Mouse (Mus musculus) liver, embryonic 15.5 days (tissue): ENCODE data around the gene Gm16485. TPM values are rescaled to one million over a fixed set of nuclear protein-coding genes. Genes with fewer than 3 reads are reported as not detected.

Source experiments
- ATAC-seq: fragments of 200-750 bp; cut with Nextera tagmentation; 2 replicates; pipeline ENCODE4 v1.8.0; 2017; ENCODE audit warnings: moderate number of reproducible peaks, mild to moderate bottlenecking, moderate library complexity; ENCODE audit not compliant: insufficient read depth
- H3K27ac ChIP-seq: fragments of 300-500 bp; sonication (generic); replicated peaks from 2 replicates; pipeline ENCODE4 v1.5.1; 2015; ENCODE audit warnings: mild to moderate bottlenecking, inconsistent platforms
- H3K27me3 ChIP-seq: fragments of 300-500 bp; sonication (generic); 2 replicates; pipeline ENCODE4 v1.6.1; 2015; ENCODE audit warnings: mild to moderate bottlenecking, inconsistent platforms
- H3K36me3 ChIP-seq: fragments of 300-500 bp; sonication (generic); replicated peaks from 2 replicates; pipeline ENCODE4 v1.6.1; 2015; ENCODE audit warnings: moderate library complexity, mild to moderate bottlenecking, inconsistent platforms
- H3K4me1 ChIP-seq: fragments of 300-500 bp; sonication (generic); replicated peaks from 2 replicates; pipeline ENCODE4 v1.6.1; 2015; ENCODE audit warnings: inconsistent platforms
- H3K4me2 ChIP-seq: fragments of 300-500 bp; sonication (generic); 2 replicates; pipeline ENCODE4 v1.6.1; 2015; ENCODE audit warnings: moderate library complexity, mild to moderate bottlenecking, inconsistent platforms
- H3K4me3 ChIP-seq: fragments of 300-500 bp; sonication (generic); replicated peaks from 2 replicates; pipeline ENCODE4 v1.5.1; 2015; ENCODE audit warnings: mild to moderate bottlenecking, inconsistent platforms
- H3K9ac ChIP-seq: fragments of 300-500 bp; sonication (generic); 2 replicates; pipeline ENCODE4 v1.6.1; 2015; ENCODE audit warnings: moderate library complexity, mild to moderate bottlenecking, inconsistent platforms
- H3K9me3 ChIP-seq: fragments of 300-500 bp; sonication (generic); replicated peaks from 2 replicates; pipeline ENCODE4 v1.6.1; 2016; ENCODE audit warnings: inconsistent platforms
- WGBS: fragments of 180-500 bp; shearing (Covaris S2); methylation state at CpG from one replicate; pipeline ENCODE4 v1.1.7; 2015; ENCODE audit warnings: mixed read lengths; ENCODE audit not compliant: insufficient replicate concordance; 5-methylcytosine and 5-hydroxymethylcytosine counted together
- polyA plus RNA-seq: library from polyadenylated mRNA; unstranded; fragments of >200 nt; fragmentation: Nextera tagmentation; extraction: Ambion mirVana; gene quantifications from 2 replicates; pipeline ENCODE4 v1.2.1, GENCODE M21; 2015

The Gm16485 gene
- polyA plus RNA-seq = not detected in 2 replicates

DNA sequence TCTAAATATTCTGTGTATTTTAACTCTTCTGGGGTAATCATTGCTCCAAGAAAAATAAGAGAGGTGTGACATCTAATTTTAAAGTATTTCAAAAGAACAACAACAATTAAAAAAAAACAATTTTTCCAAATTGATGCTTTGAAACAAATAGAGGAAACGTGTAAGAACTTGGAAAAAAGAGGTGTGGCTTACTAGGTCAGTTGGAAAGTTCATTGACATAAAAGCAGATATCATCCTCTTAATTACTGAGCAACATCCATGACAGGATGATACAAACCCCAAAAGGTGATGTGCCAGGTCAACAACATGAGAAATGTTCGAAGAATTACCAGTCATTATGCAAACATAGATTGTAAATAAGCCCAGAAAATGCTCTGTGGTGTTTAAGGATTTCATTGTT lies at the start of gene Gm16485:
Gene Gm16485, plus strand, starts transcription at position 301 of the 400 bp plus-strand sequence.
- no peak within 1 kb of the TSS for H3K4me2 ChIP-seq
- ATAC-seq = no peak
- H3K36me3 ChIP-seq = no peaks in the 10 kb centered on the region
- H3K9ac ChIP-seq = no peak within 1 kb of the TSS
- WGBS = 41% methylated on average over 2 of the region's 2 CpGs
- no peaks in the 10 kb centered on the region for H3K27me3 ChIP-seq
- H3K27ac ChIP-seq = no peak within 1 kb of the TSS
- no peaks in the 10 kb centered on the region for H3K9me3 ChIP-seq
- H3K4me3 ChIP-seq = no peak within 1 kb of the TSS
- H3K4me1 ChIP-seq = no peaks in the 10 kb centered on the region

DNA sequence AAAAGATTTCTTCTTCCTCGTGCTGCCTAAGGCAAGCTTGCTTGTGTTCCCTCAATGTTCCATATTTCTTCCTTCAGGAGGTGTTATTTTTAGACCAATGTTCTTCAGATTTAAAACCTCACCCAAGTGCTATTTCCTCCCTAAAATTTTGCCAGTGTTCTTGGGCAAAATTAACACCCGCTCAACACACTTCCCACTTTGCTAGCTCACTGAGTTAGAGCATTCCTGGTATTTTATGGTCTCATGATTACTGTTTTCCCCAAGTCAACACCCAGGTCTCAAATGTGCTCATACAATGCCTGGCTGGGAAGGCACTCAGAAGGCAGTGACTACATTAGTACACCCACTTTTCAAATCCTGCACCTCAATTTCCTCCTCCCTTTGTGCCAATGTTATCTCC lies 44.0 kb upstream of the Gm16485 start:
- 45% methylated on average over 2 of the region's 2 CpGs for WGBS

DNA sequence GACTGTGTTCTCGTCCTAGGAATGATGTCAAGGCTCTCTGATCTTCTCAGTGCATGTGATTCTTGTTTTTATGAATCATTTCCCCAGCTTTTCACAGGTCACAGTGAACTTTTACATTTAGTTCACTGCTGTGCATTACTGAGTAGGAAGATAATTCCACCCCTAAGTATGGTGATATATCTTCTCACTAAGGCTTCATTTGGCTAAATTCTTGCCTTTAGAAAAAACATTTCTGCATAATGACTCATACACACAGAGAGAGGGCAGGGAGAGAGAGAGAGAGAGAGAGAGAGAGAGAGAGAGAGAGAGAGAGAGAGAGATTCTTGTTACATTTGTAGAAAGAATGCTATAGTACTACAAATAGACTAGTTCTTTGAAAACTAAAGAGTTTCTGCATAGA lies 33.8 kb upstream of the Gm16485 start:
- Histone ChIP-seq H3K36me3 (no peaks in the 10 kb centered on the region), H3K4me2 (no peak overlapping the region), H3K27me3 (no peaks in the 10 kb centered on the region), H3K27ac (no peak overlapping the region), H3K9me3 (no peaks in the 10 kb centered on the region), H3K4me1 (no peaks in the 10 kb centered on the region), H3K9ac (no peak overlapping the region), H3K4me3 (no peak overlapping the region)
- WGBS = 2% methylated on average over 1 of the region's 1 CpGs
- ATAC-seq = no peak

More for the DNA sequence above, 44.0 kb upstream of the Gm16485 start:
- no peaks in the 10 kb centered on the region for H3K9me3 ChIP-seq
- H3K4me2 ChIP-seq = no peak overlapping the region
- no peaks in the 10 kb centered on the region for H3K36me3 ChIP-seq
- no peak overlapping the region for H3K4me3 ChIP-seq
- no peaks in the 10 kb centered on the region for H3K4me1 ChIP-seq
- no peak overlapping the region for H3K9ac ChIP-seq
- H3K27me3 ChIP-seq = no peaks in the 10 kb centered on the region
- H3K27ac ChIP-seq = no peak overlapping the region
- no peak for ATAC-seq

DNA sequence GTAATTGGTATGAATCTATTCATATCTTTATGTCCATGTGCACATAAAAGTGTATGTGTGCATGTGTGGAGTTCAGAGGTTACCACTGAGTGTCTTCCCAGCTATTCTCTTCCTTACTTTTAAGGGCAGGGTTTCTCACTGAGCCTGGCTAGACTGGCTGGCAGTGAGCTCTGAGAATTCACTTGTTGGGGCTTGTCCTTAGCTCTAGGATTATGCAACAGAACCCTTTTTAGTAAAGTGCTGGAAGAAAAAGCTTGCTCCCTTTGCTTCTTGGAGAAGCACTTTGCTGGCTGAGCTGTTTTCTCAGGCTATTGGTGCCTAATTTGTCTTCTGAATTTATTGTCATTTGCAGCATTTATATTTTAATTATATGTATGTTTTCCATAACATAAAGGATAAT lies 18.3 kb upstream of the Gm16485 start:
- no peaks in the 10 kb centered on the region for H3K27me3 ChIP-seq
- no peaks in the 10 kb centered on the region for H3K4me1 ChIP-seq
- no peak overlapping the region for H3K4me3 ChIP-seq
- H3K4me2 ChIP-seq = no peak overlapping the region
- no peak for ATAC-seq
- no peak overlapping the region for H3K27ac ChIP-seq
- no peaks in the 10 kb centered on the region for H3K36me3 ChIP-seq
- no peak overlapping the region for H3K9ac ChIP-seq
- no peaks in the 10 kb centered on the region for H3K9me3 ChIP-seq

DNA sequence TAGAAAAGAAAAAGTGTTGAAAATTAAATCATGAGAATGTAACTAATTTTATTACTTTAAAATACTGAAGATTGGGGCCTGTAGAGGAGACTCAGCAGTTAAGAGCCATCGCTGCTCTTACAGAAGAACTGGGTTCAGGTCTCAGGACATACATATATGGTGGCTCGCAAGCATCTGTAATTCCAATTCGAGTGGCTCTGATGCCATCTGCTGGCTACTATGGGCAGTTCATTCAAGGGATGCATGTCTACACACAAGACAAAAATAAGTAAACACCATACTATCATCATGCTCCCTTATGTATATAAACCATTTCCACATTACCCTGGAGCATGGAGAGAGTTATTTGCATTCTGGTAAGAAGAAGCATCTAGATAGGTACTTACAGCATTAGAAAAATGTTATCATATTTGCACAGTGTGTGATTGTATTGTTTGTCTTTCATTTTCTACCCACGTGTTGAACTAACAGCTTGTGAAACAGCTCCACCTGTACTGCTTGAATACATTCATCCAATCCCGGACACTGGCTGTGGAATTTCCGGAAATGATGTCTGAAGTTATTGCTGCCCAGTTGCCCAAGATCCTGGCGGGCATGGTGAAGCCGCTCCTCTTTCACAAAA lies 7.0 kb upstream of the Gm16485 start:
- WGBS = 41% methylated on average over 8 of the region's 8 CpGs

DNA sequence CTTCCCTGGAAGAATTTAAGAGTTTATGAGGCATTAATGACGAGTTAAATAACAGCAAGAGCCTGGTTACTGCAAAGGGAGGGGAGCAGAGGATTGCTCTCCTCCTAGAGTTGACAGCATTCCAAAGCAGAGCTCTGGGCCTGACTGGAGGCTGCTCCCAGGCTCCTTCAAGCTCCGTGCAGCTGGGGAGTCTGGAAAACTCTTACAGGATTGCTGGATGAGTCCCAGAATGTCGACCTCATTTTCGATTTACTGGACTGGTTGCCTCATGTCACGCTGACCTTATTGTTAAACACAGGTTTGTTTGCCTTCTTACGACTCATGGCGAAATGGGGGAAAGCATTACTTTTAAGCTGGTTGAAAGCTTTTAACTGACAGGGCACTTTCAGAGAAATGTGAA lies 1.4 kb upstream of the Gm16485 start:
- Histone ChIP-seq H3K4me2 (no peak overlapping the region), H3K27me3 (no peaks in the 10 kb centered on the region), H3K36me3 (no peaks in the 10 kb centered on the region), H3K9ac (no peak overlapping the region), H3K4me3 (no peak overlapping the region), H3K9me3 (no peaks in the 10 kb centered on the region), H3K4me1 (no peaks in the 10 kb centered on the region), H3K27ac (no peak overlapping the region)
- ATAC-seq = no peak
- WGBS = 46% methylated on average over 7 of the region's 7 CpGs

More for the DNA sequence above, 7.0 kb upstream of the Gm16485 start:
- Histone ChIP-seq H3K27me3 (no peaks in the 10 kb centered on the region), H3K27ac (no peak overlapping the region), H3K4me2 (no peak overlapping the region), H3K9ac (no peak overlapping the region), H3K9me3 (no peaks in the 10 kb centered on the region), H3K4me1 (no peaks in the 10 kb centered on the region), H3K4me3 (no peak overlapping the region), H3K36me3 (no peaks in the 10 kb centered on the region)
- no peak for ATAC-seq

DNA sequence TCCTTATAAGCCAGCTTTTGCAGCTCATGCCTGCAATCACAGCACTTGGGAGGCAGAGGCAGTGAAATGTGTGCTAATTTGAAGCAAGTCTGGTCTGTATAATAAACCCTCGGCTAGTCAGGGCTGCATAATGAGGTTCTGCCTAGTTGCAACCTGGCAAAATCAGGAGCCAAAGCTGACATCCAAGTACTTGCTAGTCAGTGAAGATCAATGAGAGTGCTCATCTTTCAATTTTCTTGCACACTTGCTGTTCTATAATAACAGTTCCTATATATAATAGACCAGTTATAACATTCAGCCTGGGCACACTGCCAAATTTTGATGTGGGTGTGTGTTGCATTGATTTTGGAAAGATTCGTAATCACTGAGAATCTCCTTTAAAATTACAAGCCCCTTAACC lies 6.2 kb downstream of the Gm16485 start:
- Histone ChIP-seq H3K27ac (no peak overlapping the region), H3K9me3 (no peaks in the 10 kb centered on the region), H3K36me3 (no peaks in the 10 kb centered on the region), H3K9ac (no peak overlapping the region), H3K27me3 (no peaks in the 10 kb centered on the region), H3K4me1 (no peaks in the 10 kb centered on the region), H3K4me3 (no peak overlapping the region), H3K4me2 (no peak overlapping the region)
- WGBS = 38% methylated on average over 2 of the region's 2 CpGs
- no peak for ATAC-seq

DNA sequence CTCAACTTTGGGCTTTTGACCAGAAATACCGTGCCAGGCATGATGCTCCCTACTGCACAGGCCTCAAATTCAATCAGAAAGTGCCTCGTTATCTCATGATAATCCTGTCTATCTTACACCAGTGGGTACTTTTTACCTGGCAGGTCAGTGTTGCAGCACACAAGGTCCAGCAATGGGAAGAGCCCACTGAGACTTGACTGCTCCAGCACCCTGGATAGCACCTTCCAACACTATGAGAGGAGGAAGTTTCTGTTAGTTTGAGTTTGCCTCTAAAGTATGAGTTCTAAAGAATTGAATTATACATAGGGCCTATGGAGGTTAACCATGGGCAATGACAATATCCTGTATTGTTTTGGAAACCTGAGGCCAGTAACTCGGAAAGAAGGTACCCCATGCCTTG lies 10.7 kb downstream of the Gm16485 start:
- no peak overlapping the region for H3K9ac ChIP-seq
- no peak overlapping the region for H3K27ac ChIP-seq
- ATAC-seq = no peak
- H3K27me3 ChIP-seq = no peaks in the 10 kb centered on the region
- H3K9me3 ChIP-seq = no peaks in the 10 kb centered on the region
- WGBS = 40% methylated on average over 3 of the region's 3 CpGs
- H3K4me3 ChIP-seq = no peak overlapping the region
- H3K4me1 ChIP-seq = no peaks in the 10 kb centered on the region
- no peaks in the 10 kb centered on the region for H3K36me3 ChIP-seq
- no peak overlapping the region for H3K4me2 ChIP-seq

DNA sequence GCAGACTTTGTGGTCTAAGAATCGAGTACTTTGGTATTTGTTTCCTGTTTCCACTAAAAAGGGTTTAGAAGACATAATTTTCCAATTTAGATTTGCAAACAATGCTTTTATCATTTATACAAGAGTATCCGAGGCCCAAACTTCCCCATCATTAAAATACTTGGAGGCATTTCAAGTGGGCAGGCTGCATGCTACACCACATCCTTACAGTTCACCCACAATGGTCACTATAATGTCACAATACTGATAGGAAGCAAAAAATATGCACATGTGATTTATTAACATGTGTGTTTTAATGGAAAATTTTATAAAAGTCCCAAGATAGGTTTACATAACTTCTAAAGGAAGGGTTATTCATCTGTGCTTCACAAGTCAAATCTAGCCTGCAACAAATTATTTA lies 24.9 kb downstream of the Gm16485 start:
- no peak for ATAC-seq
- H3K27ac ChIP-seq = no peak overlapping the region
- no peaks in the 10 kb centered on the region for H3K4me1 ChIP-seq
- H3K27me3 ChIP-seq = no peaks in the 10 kb centered on the region
- no peaks in the 10 kb centered on the region for H3K36me3 ChIP-seq
- 40% methylated on average over 2 of the region's 2 CpGs for WGBS
- no peak overlapping the region for H3K4me2 ChIP-seq
- H3K9ac ChIP-seq = no peak overlapping the region
- no peaks in the 10 kb centered on the region for H3K9me3 ChIP-seq
- no peak overlapping the region for H3K4me3 ChIP-seq

DNA sequence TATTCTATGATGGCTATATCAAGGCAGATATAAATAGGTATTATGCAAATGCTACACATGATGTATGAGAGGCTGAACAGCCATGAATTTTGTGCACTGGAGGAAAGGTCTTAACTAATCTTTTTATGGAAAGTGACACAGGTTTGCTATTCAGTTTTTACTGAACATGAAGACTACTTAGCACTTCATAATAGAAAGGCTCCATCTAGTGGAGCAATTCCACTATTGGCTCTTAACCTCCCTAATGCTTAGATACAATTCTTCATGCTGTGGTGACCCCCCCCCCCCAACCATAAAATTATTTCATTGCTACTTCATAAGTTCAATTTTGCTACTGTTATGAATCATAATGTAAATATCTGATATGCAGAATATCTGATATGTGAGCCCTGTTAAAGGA lies 29.6 kb downstream of the Gm16485 start:
- Histone ChIP-seq H3K9ac (no peak overlapping the region), H3K4me2 (no peak overlapping the region), H3K36me3 (no peaks in the 10 kb centered on the region), H3K9me3 (no peaks in the 10 kb centered on the region), H3K27me3 (no peaks in the 10 kb centered on the region), H3K27ac (no peak overlapping the region), H3K4me1 (no peaks in the 10 kb centered on the region), H3K4me3 (no peak overlapping the region)
- no peak for ATAC-seq

DNA sequence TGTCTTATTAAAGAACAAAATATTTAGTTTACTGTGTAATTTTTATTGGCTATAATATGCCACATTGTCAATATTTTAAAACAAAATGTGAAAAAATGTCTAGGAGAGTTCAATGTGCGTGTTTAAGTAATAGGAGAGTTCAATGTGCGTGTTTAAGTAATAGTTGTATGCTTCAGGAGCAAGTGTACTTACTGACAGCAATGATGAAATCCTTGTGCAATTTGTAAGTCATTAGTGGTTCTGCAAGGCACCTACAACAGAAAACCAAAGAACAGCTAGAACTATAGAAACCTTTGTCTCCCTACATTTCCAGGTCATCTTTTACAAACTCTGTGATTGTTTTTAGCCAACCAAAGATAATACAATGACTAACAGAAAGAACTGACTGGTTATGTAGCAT lies 43.5 kb downstream of the Gm16485 start:
- H3K4me1 ChIP-seq = no peaks in the 10 kb centered on the region
- no peaks in the 10 kb centered on the region for H3K27me3 ChIP-seq
- no peak overlapping the region for H3K4me2 ChIP-seq
- no peak overlapping the region for H3K9ac ChIP-seq
- WGBS = 58% methylated on average over 2 of the region's 2 CpGs
- H3K27ac ChIP-seq = no peak overlapping the region
- ATAC-seq = no peak
- no peak overlapping the region for H3K4me3 ChIP-seq
- no peaks in the 10 kb centered on the region for H3K9me3 ChIP-seq
- no peaks in the 10 kb centered on the region for H3K36me3 ChIP-seq
